Mouse (Mus musculus): Measurements from ENCODE around the gene Agap1.

The Agap1 gene

DNA sequence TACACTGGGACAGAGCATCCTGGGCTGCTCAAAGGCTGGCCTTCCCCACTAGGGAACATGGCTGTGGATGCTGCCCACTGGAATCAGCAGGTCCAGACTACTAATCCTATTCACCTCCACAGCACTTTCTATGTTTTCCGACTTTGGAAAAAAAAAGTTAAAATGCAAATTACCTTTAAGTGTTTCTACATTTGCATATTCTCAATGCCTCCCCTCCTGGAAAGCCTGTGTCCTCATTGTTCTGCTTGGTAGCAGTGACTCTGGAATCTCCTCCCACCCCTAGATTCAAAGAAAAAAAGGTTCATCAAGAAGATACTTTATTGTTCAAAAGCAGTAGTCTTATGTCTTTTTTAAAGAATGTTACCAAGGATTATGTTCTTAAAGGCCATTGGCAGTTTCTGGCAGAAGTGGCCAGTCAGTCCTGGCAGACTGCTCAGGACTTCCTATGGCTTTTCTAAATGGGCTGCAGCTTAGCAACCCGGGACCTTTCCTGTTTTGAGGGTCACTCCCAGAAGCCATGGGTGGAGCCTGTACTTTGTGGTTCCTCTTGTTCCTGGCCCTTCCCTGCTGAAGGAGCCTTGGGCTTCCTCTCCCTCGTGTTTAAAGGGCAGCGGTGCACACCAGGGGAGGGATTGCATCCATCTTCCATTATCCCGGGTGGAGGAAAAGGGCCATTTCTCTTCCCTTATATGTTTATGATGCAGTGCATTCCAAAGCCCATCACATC lies 421.9 kb downstream of the Agap1 start:
- no peak for ATAC-seq (ENCODE audit: insufficient number of reproducible peaks, low FRiP score, low TSS enrichment)

GRCm38 (mm10) chr1:89878496-89878895 lies 423.9 kb downstream of the Agap1 start:
- ATAC-seq (ENCODE audit: insufficient number of reproducible peaks, low FRiP score, low TSS enrichment), result peak; percentile 64

DNA sequence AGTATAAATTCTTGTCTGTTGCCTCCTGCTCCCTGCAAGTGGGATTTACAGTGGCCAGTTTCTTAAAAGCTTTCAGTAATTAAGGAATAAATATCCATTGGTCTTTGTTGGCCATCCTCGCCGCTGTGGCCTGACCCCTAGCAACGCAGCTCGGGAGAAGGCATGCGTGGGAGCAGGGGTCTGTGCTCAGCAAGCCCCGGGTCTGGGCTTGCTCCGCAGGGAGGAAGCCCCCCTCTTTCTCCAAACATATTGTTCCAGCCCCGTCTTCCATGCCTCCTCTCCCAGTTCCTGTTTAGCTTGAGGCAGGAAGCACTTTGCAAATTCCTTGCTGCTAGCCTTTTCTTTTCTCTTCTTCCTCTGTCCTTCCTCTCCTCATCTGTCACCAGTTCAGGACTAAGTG lies 425.6 kb downstream of the Agap1 start:
- no peak for ATAC-seq (ENCODE audit: insufficient number of reproducible peaks, low FRiP score, low TSS enrichment)

- no peak for ATAC-seq (ENCODE audit: insufficient number of reproducible peaks, low FRiP score, low TSS enrichment)
Observed at GRCm38 (mm10) chr1:89880834-89881233, 426.2 kb downstream of the Agap1 start.

DNA sequence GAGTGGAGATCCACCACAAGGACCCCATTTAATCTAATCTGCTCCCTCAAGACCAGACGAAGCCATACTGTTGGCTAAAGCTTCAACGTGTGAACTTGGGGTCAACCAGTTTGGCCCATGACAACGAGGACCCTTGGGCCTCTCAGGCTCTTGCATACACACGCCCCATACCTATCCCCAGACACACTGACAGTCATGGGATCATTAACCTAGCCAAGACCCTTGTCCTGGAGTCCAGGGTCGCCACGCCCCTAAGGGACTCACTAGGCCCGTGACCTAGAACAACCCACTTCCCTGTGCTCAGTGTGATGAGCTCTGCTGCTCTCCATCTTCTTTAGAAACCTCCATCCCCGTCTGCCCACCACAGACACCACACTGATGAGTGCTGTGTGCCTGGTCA lies 429.7 kb downstream of the Agap1 start:
- ATAC-seq (ENCODE audit: insufficient number of reproducible peaks, low FRiP score, low TSS enrichment), result no peak

GRCm38 (mm10) chr1:89885696-89886095 lies 431.1 kb downstream of the Agap1 start:
- ATAC-seq (ENCODE audit: insufficient number of reproducible peaks, low FRiP score, low TSS enrichment), result no peak

DNA sequence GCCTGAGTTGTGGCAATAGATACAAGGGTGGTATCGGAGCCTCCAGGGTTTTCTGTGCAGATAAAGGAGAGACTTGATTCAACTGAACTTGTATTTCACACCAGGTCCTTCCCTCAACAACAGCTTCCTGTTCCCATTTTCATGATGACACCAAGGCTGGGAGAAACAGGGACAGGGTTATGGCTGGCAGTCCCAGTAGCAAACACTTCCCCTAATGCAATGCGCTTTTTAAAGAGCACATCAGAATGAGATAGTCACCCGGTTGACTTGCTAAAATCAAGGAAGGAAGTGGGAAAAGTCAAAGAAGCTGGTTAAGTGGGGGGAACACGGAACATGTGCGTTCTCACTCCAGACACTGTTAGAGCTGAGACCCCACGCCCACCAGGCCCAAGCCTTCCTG lies 436.8 kb downstream of the Agap1 start:
- no peak for ATAC-seq (ENCODE audit: insufficient number of reproducible peaks, low FRiP score, low TSS enrichment)

DNA sequence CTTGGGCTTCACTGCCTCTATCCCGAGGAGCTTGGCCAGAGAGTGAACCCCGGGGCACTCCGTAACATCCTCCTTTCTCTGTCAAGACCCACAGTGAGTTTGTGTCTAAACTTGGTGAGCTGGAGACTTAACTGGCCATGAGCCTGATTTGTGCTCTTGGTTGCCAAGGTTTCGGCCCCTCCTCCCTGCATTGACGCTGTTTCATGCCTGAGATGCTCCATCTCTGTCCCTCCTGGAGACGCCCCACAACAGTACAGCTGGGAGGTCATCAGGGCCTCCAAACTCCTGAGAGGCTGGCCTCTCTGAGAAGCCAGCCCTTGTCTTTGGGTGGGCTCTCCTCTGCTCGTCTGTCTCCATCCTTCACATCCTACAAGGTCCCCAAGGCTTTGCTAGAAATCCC lies 437.7 kb downstream of the Agap1 start:
- no peak for ATAC-seq (ENCODE audit: insufficient number of reproducible peaks, low FRiP score, low TSS enrichment)

GRCm38 (mm10) chr1:89895801-89896200 lies 441.2 kb downstream of the Agap1 start:
- no peak for ATAC-seq (ENCODE audit: insufficient number of reproducible peaks, low FRiP score, low TSS enrichment)

DNA sequence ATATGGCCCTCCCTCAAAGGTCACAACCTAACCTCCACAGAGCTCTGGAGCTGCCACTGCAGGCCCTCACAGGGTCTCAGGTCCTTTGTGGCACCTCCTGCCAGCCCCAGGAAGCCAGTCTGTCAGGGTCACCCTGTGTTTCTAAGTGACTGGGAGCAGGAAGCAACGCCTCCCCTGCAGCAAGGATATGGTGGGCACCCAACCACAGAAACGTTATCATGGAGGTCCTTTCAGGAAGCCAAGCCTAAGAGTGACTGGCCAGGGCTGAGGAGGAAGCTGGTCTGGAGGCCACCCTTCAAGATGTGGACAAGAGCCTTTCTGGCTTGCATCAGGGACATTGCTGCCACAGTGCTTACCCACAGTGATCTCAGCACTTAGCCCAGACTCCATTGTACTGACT lies 444.4 kb downstream of the Agap1 start:
- no peak for ATAC-seq (ENCODE audit: insufficient number of reproducible peaks, low FRiP score, low TSS enrichment)

DNA sequence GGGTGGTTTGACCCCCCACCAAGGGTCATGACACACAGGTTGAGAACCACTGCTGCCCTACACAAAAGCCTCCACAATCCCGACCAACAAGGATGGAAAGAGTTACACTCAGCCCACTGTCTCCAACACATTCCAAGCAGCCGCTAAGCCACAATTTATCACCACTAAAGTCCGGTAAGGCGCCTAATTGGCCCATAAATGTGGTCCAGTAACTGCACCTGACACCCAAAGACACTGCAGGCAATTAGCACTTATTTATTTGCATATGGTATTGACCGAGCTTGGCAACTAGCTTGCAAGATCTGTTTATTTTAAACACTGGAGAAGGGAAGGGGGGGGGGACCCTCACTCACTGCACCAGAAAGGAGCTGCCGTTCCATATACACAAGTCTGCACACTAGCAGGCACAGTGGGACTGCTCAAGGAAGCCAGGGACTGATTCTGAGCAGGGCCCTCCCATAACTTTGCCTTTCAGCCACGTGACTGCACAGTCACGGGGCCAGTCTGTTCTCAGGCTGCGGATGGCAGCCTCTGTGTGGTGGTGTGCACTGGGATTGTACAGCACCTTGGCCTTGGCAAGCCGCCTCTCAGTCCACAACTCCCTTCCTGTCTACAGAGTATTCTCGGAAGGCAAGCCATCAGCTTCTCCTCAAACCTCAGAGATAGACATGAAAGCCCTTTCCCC lies 445.3 kb downstream of the Agap1 start:
- no peak for ATAC-seq (ENCODE audit: insufficient number of reproducible peaks, low FRiP score, low TSS enrichment)

DNA sequence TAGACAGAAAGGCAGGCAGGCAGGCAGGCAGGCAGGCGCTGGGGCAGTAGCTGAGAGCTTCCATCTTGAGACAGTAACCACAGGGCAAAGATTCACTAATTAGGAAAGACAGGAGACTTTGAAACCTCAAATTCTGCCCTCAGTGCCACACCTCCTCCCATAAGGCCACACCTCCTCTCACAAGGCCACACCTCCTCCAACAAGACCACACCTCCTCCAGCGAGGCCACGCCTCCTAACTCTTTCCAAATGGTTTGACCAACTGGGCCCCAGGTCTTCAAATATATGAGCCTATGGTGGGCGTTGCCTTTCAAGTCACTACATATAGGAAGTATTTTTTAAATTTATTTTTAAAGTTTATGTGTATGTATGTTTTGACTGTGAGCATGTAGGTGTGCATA lies 446.8 kb downstream of the Agap1 start:
- ATAC-seq (ENCODE audit: insufficient number of reproducible peaks, low FRiP score, low TSS enrichment), result no peak

DNA sequence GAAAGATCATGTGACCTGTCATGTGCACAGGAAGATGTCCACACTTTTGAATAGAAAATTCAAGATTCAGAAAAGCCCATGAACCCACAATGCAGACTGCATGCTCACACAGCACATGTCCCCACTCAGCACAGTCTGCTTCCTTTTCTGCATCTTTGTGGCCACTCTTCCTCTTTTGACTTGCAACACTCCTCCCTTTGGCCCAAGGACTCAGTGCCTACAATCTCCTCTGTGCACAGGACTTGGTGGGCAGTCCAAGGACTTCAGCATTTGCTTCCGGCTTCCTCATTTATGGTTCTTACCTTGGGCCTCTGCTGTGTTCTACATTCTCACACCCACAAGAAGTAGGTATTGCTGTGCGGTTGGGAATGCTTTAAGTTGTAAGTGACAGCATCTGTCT lies 447.6 kb downstream of the Agap1 start:
- no peak for ATAC-seq (ENCODE audit: insufficient number of reproducible peaks, low FRiP score, low TSS enrichment)

GRCm38 (mm10) chr1:89902641-89903040 lies 448.0 kb downstream of the Agap1 start:
- ATAC-seq (ENCODE audit: insufficient number of reproducible peaks, low FRiP score, low TSS enrichment), result no peak

DNA sequence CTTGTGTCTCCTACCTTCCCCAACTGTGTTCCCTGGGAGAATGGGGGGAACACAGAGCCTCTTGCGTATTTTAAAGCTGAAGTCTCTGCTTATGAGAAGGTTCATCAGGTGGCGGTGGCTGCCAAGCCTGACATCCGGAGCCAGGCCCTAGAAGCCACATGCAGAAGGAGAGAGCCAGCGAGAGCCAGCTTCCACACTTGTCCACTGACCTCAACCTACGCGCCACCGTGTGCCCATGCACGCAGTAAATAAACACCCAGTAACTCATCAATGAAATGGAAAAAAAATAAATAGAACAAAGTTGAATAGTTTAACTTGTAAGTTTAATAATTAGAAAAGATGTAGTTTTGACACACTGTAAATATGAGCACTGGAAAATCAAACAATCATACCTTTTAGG lies 455.2 kb downstream of the Agap1 start:
- ATAC-seq (ENCODE audit: insufficient number of reproducible peaks, low FRiP score, low TSS enrichment), result no peak

DNA sequence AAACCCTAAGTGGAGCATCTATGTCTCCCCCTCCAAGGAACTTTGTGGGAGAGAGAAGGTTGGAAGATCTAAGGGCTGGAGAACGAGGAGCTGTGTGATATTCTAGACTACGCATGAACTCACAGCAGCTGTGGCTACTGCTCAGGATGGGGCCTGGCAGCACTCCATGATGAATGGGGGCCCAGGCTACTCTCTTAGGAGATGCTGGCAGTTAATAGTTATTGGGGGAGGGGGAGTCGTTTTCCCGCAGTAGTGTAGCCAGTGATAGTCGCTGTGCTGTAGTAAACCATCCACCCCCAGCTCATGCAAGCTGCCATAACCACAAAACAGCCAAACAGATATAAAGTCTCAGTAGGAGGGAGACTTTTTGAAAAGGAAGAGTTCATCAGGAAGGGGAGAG lies 457.8 kb downstream of the Agap1 start:
- no peak for ATAC-seq (ENCODE audit: insufficient number of reproducible peaks, low FRiP score, low TSS enrichment)

GRCm38 (mm10) chr1:89913611-89914010 lies 459.0 kb downstream of the Agap1 start:
- ATAC-seq (ENCODE audit: insufficient number of reproducible peaks, low FRiP score, low TSS enrichment), result no peak

- ATAC-seq (ENCODE audit: insufficient number of reproducible peaks, low FRiP score, low TSS enrichment), result no peak
Observed at GRCm38 (mm10) chr1:89918111-89918510, 463.5 kb downstream of the Agap1 start.

DNA sequence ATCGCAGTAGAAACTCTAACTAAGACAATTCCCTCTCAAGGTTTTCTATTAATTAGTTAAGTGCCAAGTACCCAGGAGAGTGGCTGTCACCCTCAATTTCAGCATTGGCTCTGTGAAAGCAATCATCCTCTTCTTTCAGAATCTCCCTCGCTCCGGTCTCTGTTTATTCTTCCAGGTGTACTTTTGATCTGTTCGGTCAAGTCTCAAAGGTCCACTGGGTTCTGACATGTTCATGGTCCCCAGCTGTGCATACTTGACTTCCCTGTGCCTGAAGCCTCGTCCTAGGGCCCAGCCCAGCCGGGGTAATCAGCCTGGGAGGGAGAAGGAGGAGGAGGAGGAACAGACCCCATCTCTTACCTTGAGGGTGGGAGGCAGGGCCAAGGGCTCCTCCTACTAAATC lies 464.6 kb downstream of the Agap1 start:
- no peak for ATAC-seq (ENCODE audit: insufficient number of reproducible peaks, low FRiP score, low TSS enrichment)

DNA sequence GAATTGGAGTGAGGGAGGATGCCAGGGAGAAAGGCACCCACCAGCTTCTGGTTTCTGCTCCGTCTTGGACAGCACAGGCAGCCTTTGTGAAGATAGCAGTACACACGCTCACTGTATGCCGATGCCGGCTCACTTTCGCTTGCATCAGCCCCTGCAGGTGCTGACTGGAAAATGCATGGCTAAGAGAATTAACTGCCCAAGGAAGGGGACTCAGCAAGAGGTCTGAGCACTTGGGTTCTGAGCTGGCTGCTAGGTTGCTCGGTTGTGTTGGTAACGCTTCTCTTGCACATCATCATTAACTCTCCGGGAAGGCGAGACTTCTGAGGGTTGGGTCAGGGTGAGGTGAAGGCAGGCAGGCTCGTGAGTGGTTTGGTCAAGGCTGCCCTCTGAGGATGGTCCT lies 467.2 kb downstream of the Agap1 start:
- no peak for ATAC-seq (ENCODE audit: insufficient number of reproducible peaks, low FRiP score, low TSS enrichment)

- ATAC-seq (ENCODE audit: insufficient number of reproducible peaks, low FRiP score, low TSS enrichment), result no peak
Observed at GRCm38 (mm10) chr1:89922282-89922681, 467.7 kb downstream of the Agap1 start.

Data from cerebellum, adult (tissue).